Comparison of ENCODE assay signal across 25 mouse cellular contexts in the genomic region with DNA sequence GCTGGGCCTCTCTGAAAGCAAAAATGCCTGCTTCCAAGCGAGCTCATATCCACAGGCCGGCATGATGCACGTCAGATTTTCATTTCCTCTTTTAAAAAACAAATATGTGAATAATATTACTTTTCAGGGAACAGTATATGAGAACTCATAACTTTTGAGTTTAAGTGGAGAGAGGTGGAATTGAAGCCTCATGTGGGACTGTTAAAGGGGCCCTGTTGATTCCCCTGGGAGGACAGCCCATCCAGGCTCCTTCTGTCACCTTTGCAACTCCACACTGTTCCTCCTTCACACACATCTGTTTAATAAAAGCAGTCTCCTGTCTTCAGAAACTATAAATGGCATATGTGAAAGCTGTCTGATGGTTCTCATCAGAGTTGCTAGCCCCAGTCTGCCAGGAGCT.
DNase-seq lines count a peak whose midpoint lies in the region; ATAC-seq and TF ChIP-seq lines count a peak whose summit lies in the region.
"Had no signal": no experiment of that assay in that cellular context is flagged by ENCODE, and none has a peak within 500 bp of the region (broad histone marks: within the 10 kb centered on the region; RNA-seq: fewer than 3 reads in every experiment).

No protein-coding gene starts in this region.

- ATAC-seq in embryonic facial prominence, embryonic 14.5 days (ENCODE audit: low read depth): no peak
- peak; percentile 63; the same call in 1 of the 2 replicates for ATAC-seq in limb, embryonic 11.5 days (ENCODE audit: insufficient number of reproducible peaks, low FRiP score, low TSS enrichment, low read depth)
- peak; percentile 56 for ATAC-seq in limb, embryonic 14.5 days (ENCODE audit: low FRiP score, low read depth)
- ATAC-seq: activated CD4-positive, CD25-positive, alpha-beta regulatory T cell, adult 4 months; forebrain, embryonic 15.5 days had no signal

- 64% methylated on average over 3 of the region's 3 CpGs for WGBS in embryonic facial prominence, embryonic 14.5 days
- 94% methylated on average over 3 of the region's 3 CpGs for WGBS in embryonic facial prominence, embryonic 10.5 days
- 76% methylated on average over 3 of the region's 3 CpGs for WGBS in limb, embryonic 11.5 days
- 52% methylated on average over 3 of the region's 3 CpGs for WGBS in limb, embryonic 14.5 days
- WGBS in hindbrain, embryonic 10.5 days: 89% methylated on average over 3 of the region's 3 CpGs

- H3K4me1 ChIP-seq in embryonic facial prominence, embryonic 14.5 days (ENCODE audit: control insufficient read depth, insufficient read depth, low read length): no peaks in the 10 kb centered on the region
- H3K4me1 ChIP-seq in embryonic facial prominence, embryonic 10.5 days: peaks cover 9% of the 10 kb centered on the region; the same call in 1 of the 2 replicates
- peaks cover 14% of the 10 kb centered on the region for H3K4me1 ChIP-seq in limb, embryonic 11.5 days (ENCODE audit: control insufficient read depth, insufficient read depth, low read length)
- peaks cover 31% of the 10 kb centered on the region for H3K4me1 ChIP-seq in limb, embryonic 14.5 days (ENCODE audit: control insufficient read depth, insufficient read depth, low read length)
- H3K4me1 ChIP-seq in hindbrain, embryonic 10.5 days (replicated peaks): peaks cover 5% of the 10 kb centered on the region; the same call in 1 of the 2 replicates
- H3K4me1 ChIP-seq: embryonic facial prominence, embryonic 12.5 days; forebrain, embryonic 12.5 days; forebrain, embryonic 15.5 days had no signal

- DNase-seq in embryonic facial prominence, embryonic 14.5 days (ENCODE audit: low spot score): no peak
- no peak for DNase-seq in embryonic facial prominence, embryonic 10.5 days (ENCODE audit: low spot score)
- DNase-seq in limb, embryonic 11.5 days (ENCODE audit: low spot score): no peak
- peak; percentile 41 for DNase-seq in limb, embryonic 14.5 days (ENCODE audit: low spot score)
- DNase-seq in hindbrain, embryonic 10.5 days (ENCODE audit: low spot score): no peak
- no peak for DNase-seq in adipocyte (ENCODE audit: low spot score)
- no peak for DNase-seq in urinary bladder, postnatal 10 days (ENCODE audit: low spot score)
- DNase-seq: adrenal gland, postnatal 10 days; adrenal gland, postnatal 36 days; cerebellum, adult 18-20 months; cerebellum, adult 9-10 months; cerebellum, postnatal 14 days; gastrocnemius, adult 2 months; gastrocnemius, postnatal 14 days; heart, adult 18-20 months; heart, postnatal 14 days; heart, postnatal 4 days had no signal

- no peak for TF ChIP-seq POLR2A in limb, embryonic 14.5 days (IDR thresholded peaks at IDR 0.05; ENCODE audit: borderline replicate concordance, extremely low read depth, insufficient read depth, insufficient read length)

- H3K36me3 ChIP-seq in embryonic facial prominence, embryonic 14.5 days (ENCODE audit: control insufficient read depth, insufficient read depth, low read length): no peaks in the 10 kb centered on the region
- no peaks in the 10 kb centered on the region for H3K36me3 ChIP-seq in embryonic facial prominence, embryonic 10.5 days (replicated peaks)
- H3K36me3 ChIP-seq in limb, embryonic 11.5 days (ENCODE audit: control insufficient read depth, insufficient read depth, low read length): no peaks in the 10 kb centered on the region
- no peaks in the 10 kb centered on the region for H3K36me3 ChIP-seq in limb, embryonic 14.5 days (ENCODE audit: control insufficient read depth, insufficient read depth, low read length)
- H3K36me3 ChIP-seq in hindbrain, embryonic 10.5 days: no peaks in the 10 kb centered on the region
- H3K36me3 ChIP-seq: embryonic facial prominence, embryonic 12.5 days; forebrain, embryonic 12.5 days; forebrain, embryonic 15.5 days; heart, embryonic 10.5 days; heart, embryonic 13.5 days; hindbrain, embryonic 12.5 days; hindbrain, embryonic 15.5 days had no signal

- H3K27ac ChIP-seq in embryonic facial prominence, embryonic 14.5 days (replicated peaks; ENCODE audit: low read depth, low read length): 0 out of 2 replicates have a peak overlapping the region, but pooled peaks have one; percentile 15
- H3K27ac ChIP-seq in embryonic facial prominence, embryonic 10.5 days (replicated peaks): no peak overlapping the region
- no peak overlapping the region for H3K27ac ChIP-seq in limb, embryonic 11.5 days (replicated peaks; ENCODE audit: low read depth, low read length)
- H3K27ac ChIP-seq in limb, embryonic 14.5 days (replicated peaks; ENCODE audit: low read depth, low read length): peak overlapping the region; percentile 22; the same call in 1 of the 2 replicates
- H3K27ac ChIP-seq in hindbrain, embryonic 10.5 days: no peak overlapping the region
- H3K27ac ChIP-seq: embryonic facial prominence, embryonic 12.5 days; forebrain, embryonic 12.5 days; forebrain, embryonic 15.5 days; gastrocnemius, adult 2 months; heart, embryonic 10.5 days; heart, embryonic 13.5 days; hindbrain, embryonic 12.5 days; hindbrain, embryonic 15.5 days had no signal

- no peak overlapping the region for H3K9ac ChIP-seq in embryonic facial prominence, embryonic 14.5 days (ENCODE audit: low read depth, low read length)
- H3K9ac ChIP-seq in limb, embryonic 11.5 days (ENCODE audit: low read length): no peak overlapping the region
- no peak overlapping the region for H3K9ac ChIP-seq in limb, embryonic 14.5 days (ENCODE audit: low read depth, low read length, severe bottlenecking)
- H3K9ac ChIP-seq: embryonic facial prominence, embryonic 12.5 days; forebrain, embryonic 12.5 days; forebrain, embryonic 15.5 days; heart, embryonic 13.5 days; hindbrain, embryonic 12.5 days; hindbrain, embryonic 15.5 days had no signal

- no peaks in the 10 kb centered on the region for H3K27me3 ChIP-seq in embryonic facial prominence, embryonic 14.5 days (replicated peaks; ENCODE audit: control insufficient read depth, insufficient read depth, low read length)
- H3K27me3 ChIP-seq in embryonic facial prominence, embryonic 10.5 days (replicated peaks; ENCODE audit: low read depth, poor library complexity, severe bottlenecking): no peaks in the 10 kb centered on the region
- no peaks in the 10 kb centered on the region for H3K27me3 ChIP-seq in limb, embryonic 11.5 days (ENCODE audit: control insufficient read depth, insufficient read depth, low read length)
- no peaks in the 10 kb centered on the region for H3K27me3 ChIP-seq in limb, embryonic 14.5 days (ENCODE audit: control insufficient read depth, insufficient read depth, low read length)
- H3K27me3 ChIP-seq in hindbrain, embryonic 10.5 days (ENCODE audit: insufficient read depth, poor library complexity, severe bottlenecking): no peaks in the 10 kb centered on the region
- H3K27me3 ChIP-seq: embryonic facial prominence, embryonic 12.5 days; forebrain, embryonic 12.5 days; forebrain, embryonic 15.5 days; heart, embryonic 13.5 days; hindbrain, embryonic 12.5 days; hindbrain, embryonic 15.5 days had no signal

- H3K4me3 ChIP-seq in embryonic facial prominence, embryonic 14.5 days (ENCODE audit: low read depth, low read length): no peak overlapping the region
- no peak overlapping the region for H3K4me3 ChIP-seq in embryonic facial prominence, embryonic 10.5 days
- H3K4me3 ChIP-seq in limb, embryonic 11.5 days (ENCODE audit: low read depth, low read length): no peak overlapping the region
- no peak overlapping the region for H3K4me3 ChIP-seq in limb, embryonic 14.5 days (replicated peaks; ENCODE audit: low read length)
- no peak overlapping the region for H3K4me3 ChIP-seq in hindbrain, embryonic 10.5 days
- H3K4me3 ChIP-seq: embryonic facial prominence, embryonic 12.5 days; forebrain, embryonic 12.5 days; forebrain, embryonic 15.5 days; gastrocnemius, adult 2 months; heart, embryonic 10.5 days; heart, embryonic 13.5 days; hindbrain, embryonic 12.5 days; hindbrain, embryonic 15.5 days had no signal

- no peak overlapping the region for H3K4me2 ChIP-seq in embryonic facial prominence, embryonic 14.5 days (ENCODE audit: low read depth, low read length)
- H3K4me2 ChIP-seq in limb, embryonic 11.5 days (ENCODE audit: low read depth, severe bottlenecking): no peak overlapping the region
- no peak overlapping the region for H3K4me2 ChIP-seq in limb, embryonic 14.5 days (replicated peaks; ENCODE audit: low read depth, low read length, severe bottlenecking)
- H3K4me2 ChIP-seq: embryonic facial prominence, embryonic 12.5 days; forebrain, embryonic 12.5 days; forebrain, embryonic 15.5 days; heart, embryonic 13.5 days; hindbrain, embryonic 12.5 days; hindbrain, embryonic 15.5 days had no signal

- no peaks in the 10 kb centered on the region for H3K9me3 ChIP-seq in embryonic facial prominence, embryonic 14.5 days (ENCODE audit: control insufficient read depth, low read length)
- H3K9me3 ChIP-seq in embryonic facial prominence, embryonic 10.5 days: no peaks in the 10 kb centered on the region
- no peaks in the 10 kb centered on the region for H3K9me3 ChIP-seq in limb, embryonic 11.5 days (ENCODE audit: control insufficient read depth, low read length)
- no peaks in the 10 kb centered on the region for H3K9me3 ChIP-seq in limb, embryonic 14.5 days (ENCODE audit: control insufficient read depth, low read length)
- H3K9me3 ChIP-seq in hindbrain, embryonic 10.5 days: no peaks in the 10 kb centered on the region
- H3K9me3 ChIP-seq: embryonic facial prominence, embryonic 12.5 days; forebrain, embryonic 12.5 days; forebrain, embryonic 15.5 days; heart, embryonic 10.5 days; heart, embryonic 13.5 days; hindbrain, embryonic 12.5 days; hindbrain, embryonic 15.5 days had no signal

Comparison
In these comparisons a context has a peak if more than half of its experiments do, and no peak if none do; other contexts are left out.
1. H3K27ac ChIP-seq: peak in embryonic facial prominence, embryonic 14.5 days (single experiment) and limb, embryonic 14.5 days (single experiment); none in embryonic facial prominence, embryonic 10.5 days (single experiment), limb, embryonic 11.5 days (single experiment) and hindbrain, embryonic 10.5 days (single experiment).